Mouse (Mus musculus): ENCODE results near the gene Lpcat3. TPM values are rescaled to one million over a fixed set of nuclear protein-coding genes. Genes with fewer than 3 reads are reported as not detected.
A peak's percentile ranks its signal among the peaks of the same experiment; 100 is the strongest.

Lpcat3 gene
- total RNA-seq, 2 experiments from 2014 or later: 27.1 to 33.5 TPM

DNA sequence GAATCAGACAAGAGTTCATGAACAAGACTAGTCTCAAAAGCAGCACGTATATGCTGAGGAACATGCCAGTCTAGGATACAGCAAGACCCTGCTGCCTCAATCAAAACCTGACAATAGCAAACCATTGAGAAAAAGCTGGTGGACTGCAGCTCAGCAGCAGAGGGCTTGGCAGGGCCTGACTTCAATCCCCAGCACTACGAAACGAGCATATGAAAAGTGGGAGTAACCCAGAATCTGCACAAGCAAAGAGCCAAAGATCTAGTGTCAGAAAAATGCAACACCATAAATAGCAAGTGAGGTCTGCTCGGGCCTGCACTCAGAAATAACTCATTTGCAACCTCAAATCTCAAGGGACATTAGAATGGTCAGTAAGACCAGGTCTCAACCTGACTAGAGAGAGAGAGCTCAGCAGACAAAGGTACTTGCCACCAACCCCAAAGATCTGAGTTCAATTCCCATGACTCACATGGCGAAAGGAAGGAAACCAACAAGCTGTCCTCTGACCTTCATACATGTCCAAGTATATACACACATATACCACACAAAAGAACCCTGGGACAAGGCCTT is 43.3 kb downstream of the Lpcat3 start:
- peak in 1 of 2 experiments; percentile 27 for DNase-seq

DNA sequence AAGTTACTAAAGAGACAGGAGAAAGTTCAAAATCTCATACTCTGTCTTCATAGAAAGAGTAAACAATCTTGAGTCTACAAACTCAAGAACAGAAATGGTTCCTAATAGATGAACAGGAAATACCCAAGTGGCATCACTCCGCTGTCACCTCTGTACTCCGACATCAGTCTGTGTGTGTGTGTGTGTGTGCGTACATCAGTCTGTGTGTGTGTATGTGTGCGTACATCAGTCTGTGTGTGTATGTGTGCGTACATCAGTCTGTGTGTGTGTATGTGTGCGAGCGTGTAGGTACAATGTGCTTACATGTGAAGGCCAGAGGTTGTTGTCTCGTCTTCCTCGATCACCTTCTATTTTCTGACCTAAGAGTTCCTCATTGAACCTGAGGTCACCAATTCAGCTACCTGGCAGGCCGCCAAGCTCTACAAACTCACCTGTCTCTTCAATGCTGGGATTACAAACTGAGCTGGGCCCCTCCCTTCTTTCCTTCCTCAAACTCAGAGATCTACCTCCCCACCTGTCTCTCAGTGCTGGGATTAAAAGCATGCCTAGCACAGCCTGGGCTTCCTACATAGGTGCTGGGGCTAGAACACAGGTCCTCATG is 45.6 kb downstream of the Lpcat3 start:
- DNase-seq: no peak

DNA sequence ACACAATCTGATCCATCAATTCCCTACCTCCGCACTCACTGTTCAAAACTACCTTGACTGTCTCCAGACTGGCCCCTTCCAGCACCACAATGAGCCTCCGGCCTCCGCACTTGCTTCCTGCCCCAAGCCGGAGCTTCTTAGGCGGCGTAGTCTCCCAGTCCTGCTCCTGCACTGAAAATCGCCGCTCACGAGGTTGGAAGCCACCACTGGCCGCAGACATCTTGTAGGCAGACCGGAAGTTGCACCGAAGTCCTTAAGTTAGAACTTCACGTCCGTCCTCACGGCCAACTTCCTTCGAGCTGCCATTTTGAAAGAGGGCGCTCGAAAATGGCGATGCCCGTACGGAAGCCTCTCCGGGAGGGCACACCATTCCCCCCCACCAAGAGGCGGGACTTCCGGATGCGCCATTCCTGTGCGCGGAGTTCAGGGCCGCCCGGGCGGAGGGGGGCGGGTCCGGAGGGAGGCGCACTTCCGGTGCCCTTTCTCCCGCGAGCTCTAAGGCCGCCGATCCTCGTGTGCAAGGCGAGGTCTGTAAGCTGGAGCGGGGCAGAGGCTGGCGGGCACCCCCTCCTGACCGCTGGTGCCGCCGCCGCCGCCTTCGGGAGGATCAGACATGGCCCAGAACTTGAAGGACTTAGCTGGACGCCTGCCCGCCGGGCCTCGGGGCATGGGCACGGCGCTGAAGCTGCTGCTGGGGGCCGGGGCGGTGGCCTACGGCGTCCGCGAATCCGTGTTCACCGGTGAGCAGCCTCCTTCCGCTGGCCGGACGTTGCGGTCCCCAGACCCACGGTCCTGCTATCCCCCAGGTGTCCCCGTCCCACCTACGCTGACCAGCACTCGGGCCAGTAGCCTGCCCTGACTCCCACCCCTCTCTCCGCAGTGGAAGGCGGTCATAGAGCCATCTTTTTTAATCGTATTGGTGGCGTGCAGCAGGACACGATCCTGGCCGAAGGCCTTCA is 49.3 kb downstream of the Lpcat3 start, which contains the start of the genes Emg1 and Phb2:
TSS of gene Emg1 (minus strand) at position 355 of the 959 bp plus-strand sequence.
TSS of gene Phb2 (plus strand) at position 513 of the 959 bp plus-strand sequence.
- peak; percentile 97 to 99 for DNase-seq

DNA sequence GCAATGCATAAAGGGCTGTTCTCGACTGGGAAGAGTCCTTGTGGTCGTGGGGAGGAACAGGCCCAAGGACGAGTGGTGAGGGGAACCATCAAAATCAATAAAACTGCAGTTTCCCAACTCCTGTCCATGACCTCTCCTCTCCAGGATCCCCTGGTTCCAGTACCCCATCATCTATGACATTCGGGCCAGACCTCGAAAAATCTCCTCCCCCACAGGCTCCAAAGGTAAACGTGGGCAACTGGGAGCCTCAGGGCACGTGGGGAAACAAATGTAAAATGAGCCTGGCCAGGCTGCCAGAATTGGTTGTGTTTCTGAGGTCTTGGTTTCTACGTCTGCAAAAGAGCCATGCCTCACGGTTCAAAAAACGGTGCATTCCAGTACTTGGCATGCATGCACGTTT is 50.1 kb downstream of the Lpcat3 start:
- no peak for DNase-seq

DNA sequence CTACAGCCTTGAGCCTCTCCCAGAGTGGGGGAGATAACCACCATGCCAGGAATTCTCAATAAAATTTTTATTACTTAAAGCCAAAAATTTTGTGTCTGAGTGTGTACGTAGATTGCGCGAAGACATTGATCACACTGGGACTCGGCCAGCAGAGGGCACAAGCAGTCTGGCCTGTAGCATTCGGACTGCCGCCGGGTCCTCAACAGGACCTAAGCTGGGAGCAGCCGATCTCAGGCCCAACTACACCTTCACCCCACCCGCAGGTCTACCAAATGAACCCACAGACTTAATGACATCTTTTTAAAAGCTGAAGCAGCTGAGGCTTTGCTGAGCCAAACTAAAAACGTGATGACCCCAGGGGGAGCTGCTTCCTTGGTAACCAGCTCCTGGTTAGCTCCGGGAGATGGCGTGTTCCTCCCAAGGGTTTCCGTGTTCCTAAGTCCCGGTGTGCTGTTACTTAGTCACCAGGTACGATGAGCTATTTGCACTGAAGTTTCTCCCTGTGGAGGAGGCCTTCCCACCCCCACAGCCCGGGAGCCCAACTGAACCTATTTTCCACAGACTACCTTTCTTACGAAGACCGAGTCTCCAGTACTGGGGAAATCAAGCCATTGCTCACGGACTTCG is 54.1 kb downstream of the Lpcat3 start:
- DNase-seq: no peak

DNA sequence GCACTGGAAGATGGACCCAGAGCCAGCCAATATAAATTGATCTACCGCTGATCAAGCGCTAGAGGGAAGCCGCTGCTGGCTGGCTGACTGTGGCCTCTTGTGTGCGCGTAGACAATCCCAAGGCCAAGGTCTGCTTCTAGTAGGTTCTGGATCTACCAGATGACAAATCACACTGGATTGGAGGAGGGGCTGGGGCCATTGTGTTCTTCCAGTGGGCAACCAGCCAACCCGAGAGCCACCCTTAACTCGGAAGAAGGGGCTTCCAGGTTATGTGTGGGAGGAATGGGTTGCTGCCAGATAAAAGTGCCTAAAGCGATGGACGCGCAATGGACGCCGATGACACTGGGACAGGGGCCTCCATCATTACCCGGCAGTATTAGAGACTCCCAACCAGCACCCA is 55.1 kb downstream of the Lpcat3 start:
- DNase-seq: no peak

DNA sequence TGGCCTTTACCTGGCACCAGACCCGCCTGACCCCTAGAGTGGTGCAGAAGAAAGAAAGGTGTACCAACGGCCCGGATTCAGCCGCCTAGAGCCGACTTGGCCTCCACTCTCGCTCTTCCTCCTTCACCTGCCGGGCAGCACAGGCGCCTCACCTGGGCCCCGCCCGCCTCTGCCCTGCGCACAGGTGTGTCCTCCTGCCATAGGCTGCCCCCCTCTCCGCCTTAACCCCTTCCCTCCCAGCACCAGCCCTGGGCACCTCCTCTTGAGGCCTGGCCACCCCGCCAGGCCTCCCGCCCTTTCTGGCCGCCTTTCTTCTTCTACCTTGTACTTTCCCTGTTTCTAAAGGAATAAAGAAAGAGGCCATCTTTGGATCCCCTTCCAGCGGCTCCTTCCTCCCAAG is 55.9 kb downstream of the Lpcat3 start:
- DNase-seq: no peak

DNA sequence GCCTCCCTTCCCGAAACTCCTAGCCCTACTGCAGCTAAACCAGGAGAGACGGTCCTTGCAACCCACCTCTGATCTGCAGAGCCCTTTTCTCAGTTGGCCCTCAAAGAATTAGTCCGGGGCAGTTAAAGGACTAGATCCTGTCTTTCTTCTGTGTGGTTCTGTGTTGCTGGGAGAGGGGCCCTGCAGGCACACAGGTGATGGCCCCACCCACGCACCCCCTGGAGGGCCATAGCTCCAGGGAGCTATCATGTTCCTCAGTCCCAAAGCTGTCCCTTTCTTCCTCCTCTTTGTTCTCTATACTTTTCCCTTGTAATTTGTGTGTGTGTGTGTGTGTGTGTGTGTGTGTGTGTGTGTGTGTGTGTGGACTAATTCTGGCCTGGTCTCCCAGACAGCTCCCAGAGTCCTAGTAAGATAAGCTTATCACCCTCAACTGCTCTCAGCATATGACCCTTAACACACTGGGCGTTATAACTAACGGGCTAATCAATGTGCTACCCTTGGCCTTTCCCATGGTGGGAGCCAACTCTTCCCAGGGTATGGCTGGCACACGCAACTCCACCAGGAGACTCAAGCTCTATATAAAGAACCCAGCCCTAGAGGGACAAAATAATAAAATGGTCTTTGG is 56.6 kb downstream of the Lpcat3 start:
- no peak for DNase-seq

DNA sequence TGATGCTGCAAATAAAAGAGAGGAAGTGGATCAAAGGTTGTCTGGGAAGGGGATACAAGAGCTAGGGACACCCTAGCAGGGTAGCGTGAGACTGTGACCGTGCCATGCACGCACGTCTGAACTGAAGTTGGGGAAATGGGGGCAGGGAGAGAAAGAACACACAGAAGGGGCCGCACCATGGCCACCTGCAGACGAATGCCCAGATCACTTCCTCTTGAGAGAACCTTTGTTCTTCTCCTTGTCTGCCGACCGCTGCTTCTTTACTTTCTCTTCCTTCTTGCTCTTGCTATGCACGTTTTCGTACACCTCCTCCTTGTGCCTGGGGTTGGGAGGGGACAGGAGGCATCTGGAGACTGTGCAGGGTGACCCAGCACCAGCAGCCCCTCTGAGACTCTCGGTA is 58.1 kb downstream of the Lpcat3 start:
- no peak for DNase-seq

DNA sequence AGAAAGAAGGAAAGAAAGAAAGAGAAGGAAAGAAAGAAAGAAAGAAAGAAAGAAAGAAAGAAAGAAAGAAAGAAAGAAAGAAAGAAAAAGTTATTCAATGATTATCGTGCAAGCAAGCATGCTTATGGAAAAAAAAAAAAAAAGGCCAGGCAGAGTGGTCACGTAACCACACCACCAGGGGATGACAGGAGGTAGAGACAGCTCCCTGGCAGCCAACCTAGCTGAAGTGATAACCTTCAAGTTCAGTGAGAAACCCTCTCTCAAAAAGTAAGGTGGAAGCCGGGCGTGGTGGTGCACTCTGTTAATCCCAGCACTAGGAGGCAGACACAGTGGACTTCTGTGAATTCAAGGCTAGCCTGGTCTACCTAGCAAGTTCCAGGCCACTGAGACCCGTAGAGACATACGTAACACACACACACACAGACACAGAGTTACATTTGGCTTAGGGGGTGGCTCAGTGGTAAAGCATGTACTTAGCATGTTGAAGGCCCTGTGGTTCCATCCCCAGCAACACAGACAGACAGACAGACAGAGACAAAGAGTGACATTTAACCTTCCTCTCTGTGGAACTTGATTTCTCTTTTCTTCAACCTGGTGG is 60.1 kb downstream of the Lpcat3 start:
- no peak for DNase-seq

DNA sequence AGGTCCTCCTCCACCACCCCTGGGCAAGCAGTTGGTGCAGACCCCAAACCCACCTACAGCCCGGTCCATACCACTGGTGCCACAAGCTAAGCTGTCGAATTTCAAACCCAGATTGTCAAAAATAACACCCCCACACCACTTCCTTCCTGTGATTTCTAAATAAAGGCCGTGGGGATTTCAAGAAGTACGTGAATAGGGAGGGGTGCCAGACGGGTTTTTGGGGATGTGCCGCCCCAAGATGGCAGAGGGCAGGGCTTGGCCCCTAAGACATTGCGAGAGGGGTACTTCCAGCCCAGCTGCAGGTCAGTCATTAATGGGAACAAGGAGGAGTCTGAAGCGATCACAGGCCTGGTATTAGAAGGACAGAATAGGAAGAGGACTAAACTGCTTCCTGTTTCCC is 60.7 kb downstream of the Lpcat3 start:
- DNase-seq: no peak

DNA sequence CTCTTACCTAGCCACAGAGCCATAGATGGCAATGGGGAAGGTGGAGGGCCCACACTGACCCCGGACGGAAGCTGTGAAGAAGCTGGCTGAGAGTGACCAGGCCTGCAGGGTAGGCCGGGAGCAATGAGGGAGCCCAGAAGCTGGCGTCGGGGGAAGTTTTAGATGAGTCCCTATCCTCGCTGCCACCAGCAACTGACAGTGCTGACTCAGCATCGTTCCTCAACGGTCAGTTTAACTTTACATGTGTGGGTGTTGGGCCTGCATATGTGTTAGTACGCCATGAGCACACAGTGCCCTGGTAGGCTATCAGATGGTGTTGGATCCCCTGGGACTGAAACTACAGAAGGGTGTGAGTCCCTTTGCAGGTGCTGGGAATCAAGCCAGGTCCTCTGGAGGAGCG is 61.6 kb downstream of the Lpcat3 start:
- DNase-seq: no peak

DNA sequence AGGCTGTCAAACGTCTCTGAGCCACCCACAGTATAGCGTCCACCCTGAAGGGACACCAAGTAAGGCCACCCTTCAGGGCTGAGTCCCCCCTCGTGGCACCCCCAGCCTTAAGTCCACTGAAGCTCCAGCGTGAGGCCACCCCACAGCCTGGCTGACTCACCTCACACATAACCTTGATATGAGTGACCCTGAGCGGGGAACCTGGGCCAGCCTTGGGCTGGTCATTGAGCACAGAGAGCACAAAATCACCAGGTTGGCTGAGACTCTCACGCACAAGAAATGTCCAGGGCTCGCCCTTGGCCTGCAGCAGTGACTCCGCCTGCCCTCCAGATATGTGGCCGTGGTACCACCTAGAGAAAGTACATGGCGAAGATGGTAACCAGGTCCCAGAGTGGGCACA is 65.8 kb downstream of the Lpcat3 start:
- DNase-seq: no peak

DNA sequence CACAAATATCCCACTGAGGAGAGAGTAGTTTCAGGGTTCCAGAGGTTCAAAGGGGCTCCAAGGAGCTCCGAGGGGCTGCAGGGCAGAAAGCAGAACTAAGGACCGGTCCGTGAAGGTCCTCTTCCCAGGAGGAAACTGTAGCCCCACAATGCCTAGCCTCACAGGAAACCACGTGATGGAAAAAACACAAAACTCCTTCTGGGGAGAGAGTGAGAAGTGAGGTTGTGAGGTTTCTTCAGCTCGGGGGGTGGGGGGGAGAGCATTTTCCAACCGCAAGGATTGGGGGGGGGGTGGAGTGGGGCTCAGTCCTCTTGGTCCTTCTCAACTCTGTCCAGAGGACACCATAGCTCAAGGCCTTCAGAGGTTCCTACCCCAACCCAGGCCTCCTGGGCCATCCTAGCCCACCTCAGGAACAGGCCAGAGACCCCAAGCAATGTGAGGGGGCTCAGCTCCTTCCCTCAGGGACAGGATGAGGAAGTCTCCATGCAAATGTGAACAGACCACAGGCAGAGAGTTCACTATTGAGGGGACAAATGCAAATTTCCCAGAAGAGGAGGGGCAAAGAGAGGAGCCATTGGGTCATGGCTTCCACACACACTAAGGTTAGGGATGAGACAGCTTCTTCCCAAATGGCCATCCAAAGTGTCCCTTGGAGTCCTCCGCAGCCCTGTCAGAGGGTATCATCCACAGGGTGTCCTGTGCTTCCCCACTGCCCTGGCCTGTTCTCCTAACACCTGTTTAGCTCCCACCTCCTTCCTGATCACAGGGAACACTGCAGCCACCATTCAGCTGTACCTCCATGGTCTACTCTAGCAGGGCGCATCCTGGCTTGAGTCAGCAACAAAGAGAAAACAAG is 67.3 kb downstream of the Lpcat3 start:
- DNase-seq: no peak

DNA sequence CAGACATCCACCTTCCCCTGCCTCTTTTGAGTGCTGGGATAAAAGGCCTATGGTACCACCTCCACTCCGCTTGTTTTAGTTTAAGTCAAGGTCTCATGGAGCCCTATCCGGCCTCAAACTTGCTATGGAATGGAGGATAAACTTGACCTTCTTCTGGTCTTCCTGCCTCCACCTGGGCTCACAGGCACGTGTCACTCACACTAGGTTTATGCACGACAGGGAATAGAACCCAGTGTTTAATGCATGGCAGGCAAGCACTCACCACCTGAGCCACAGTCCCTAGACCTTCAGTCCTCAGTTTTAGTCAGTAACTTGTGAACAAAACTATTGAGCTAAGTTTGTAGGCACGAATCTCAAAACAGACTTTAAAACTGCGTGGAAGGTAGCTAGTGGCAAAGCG is 68.2 kb downstream of the Lpcat3 start:
- no peak for DNase-seq

DNA sequence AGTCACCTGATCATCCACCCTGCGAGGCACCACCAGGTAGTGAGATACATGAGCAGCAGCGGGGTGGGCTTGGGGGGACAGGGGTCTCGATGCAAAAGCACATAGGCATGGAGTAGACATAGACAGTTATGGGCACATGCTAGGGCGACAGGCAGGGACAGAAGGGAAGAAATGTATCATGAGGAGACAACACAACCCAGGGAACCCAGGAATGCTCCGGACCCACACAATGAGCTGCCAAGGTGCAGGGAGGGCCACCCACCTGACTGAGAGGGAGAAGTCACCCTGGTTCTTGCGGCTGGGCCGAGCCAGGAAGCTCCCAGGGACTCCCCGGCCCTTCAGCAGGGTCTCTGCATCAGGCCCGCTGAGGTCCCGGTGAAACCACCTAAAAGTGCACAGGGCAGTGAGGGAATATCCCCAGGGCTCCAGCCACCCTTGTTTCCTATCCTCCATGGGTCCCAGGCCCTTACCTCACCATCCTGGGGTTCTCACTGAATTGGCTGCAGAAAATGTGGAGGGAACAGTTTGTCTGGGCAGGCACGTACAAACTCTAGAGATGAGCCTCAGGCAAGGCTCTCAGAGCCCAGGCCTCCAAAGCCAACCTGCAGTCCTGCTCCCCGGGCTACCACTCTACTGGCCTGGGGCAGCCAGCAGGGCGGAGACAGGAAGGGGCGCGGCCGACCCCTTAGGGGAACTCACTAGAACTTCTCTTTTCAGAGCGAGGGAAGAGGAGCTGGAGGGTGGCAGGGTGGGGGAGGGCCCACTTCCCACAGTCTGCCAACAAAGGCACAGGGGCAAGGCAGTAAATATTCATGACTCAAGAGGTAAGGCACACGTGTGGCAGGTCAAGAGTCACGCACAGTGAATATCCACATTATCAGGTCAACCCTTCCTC is 69.9 kb downstream of the Lpcat3 start:
- no peak for DNase-seq

DNA sequence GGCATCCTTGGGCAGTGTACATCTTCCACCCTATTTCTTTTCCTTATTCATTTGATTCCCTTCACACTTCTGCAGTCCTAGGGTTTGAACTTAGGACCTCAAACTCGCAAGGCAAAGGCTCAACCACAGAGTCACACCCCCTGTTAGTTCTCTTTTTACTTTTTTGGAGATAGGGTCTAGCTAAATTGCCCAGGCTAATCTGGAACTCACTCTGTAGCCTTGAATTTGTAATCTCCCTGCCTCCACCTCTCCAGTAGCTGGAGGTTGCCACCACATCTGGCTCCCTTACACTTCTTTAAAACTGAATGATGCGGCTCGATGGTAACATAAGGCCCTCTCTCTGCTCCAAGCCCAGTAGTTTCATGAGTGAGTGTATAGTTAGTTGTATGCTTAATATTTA is 71.6 kb downstream of the Lpcat3 start:
- no peak for DNase-seq

DNA sequence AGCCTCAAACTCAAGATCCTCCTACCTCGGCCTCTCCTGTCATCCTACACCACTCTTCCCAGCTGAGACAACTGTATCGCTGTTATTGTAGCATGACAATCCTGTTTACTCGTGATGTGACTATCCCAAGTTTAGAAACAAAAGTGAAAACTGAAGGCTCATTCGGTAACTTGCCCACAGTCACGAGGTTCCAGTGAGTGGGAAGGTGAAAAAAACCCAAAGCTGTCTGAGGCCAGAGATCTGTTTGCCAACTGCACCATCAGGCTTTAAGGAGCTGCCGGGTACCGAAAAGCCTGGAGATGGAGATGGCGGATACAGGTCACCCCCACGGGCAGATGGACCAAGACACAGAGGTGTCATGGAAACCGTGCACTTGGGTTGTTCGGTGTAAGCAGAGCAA is 74.2 kb downstream of the Lpcat3 start:
- no peak for DNase-seq

DNA sequence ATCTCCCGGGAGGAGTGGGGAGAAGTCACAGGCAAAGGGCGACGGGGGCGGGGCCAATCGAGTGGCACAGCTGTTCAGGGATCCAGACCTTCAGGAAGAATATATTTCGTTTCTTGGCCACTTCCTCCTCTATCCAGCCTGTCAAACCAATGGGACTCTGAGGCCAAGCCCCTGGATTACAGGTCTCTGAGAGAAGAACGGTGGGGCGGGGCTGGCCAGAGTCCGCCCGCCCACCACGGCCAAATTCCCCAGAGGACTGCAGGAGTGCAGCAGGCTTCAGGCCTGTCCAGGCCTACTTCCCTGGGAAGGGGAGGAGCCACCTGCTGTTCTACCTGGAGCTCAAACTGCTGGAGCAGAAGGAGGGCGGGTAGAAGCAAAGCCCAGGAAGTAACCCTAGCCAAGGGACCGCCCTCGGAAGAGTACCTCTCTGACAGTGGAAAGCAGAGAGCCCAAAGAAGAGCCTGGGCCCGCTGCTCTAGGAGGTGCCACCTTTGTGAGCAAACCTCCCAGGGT is 75.7 kb downstream of the Lpcat3 start, which contains the start of gene Ptpn6:
TSS of gene Ptpn6 (minus strand) at position 204 of the 513 bp plus-strand sequence.
- DNase-seq: no peak

All from layer of hippocampus, postnatal 36 days (tissue).